In the genomic region with DNA sequence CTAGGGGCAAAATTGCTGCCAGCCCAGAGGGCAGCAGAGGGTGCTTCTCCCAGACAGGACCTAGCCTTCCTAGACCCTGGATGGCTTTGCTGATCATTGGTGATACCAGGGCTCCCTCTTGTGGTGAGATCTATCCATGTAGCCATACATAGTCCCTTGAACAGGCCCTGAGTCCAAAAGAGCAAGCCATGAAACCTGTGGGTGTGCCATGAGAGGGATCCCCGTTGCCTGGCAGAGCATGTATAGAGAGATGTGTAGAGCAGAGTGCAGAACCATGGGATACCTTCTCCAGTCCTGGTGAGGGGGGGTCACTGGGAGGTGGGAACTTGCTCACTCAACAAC, we compare ENCODE assay signal across 9 mouse cellular contexts. TPM values are rescaled to one million over a fixed set of nuclear protein-coding genes. Genes with fewer than 3 reads are reported as not detected.
DNase-seq lines count a peak whose midpoint lies in the region; ATAC-seq lines count a peak whose summit lies in the region.
"Had no signal": no experiment of that assay in that cellular context is flagged by ENCODE, and none has a peak within 500 bp of the region (broad histone marks: within the 10 kb centered on the region; RNA-seq: fewer than 3 reads in every experiment).

No protein-coding gene starts in this region.

- H3K4me1 ChIP-seq in forebrain, embryonic 15.5 days = no peaks in the 10 kb centered on the region
- no peaks in the 10 kb centered on the region; the same call in none of the 2 replicates for H3K4me1 ChIP-seq in liver, embryonic 16.5 days (ENCODE audit: control insufficient read depth, low read depth, low read length)
- no peaks in the 10 kb centered on the region for H3K4me1 ChIP-seq in neural tube, embryonic 13.5 days (replicated peaks)

- H3K9ac ChIP-seq in forebrain, embryonic 15.5 days (replicated peaks) = no peak overlapping the region
- no peak overlapping the region; the same call in 1 of the 2 replicates for H3K9ac ChIP-seq in liver, embryonic 16.5 days (ENCODE audit: low read depth, low read length)
- H3K9ac ChIP-seq in neural tube, embryonic 13.5 days = no peak overlapping the region

- H3K27ac ChIP-seq in forebrain, embryonic 15.5 days (replicated peaks) = no peak overlapping the region
- no peak overlapping the region for H3K27ac ChIP-seq in liver, embryonic 16.5 days (ENCODE audit: low read length)
- no peak overlapping the region for H3K27ac ChIP-seq in neural tube, embryonic 13.5 days (replicated peaks)

- no peak overlapping the region for H3K4me2 ChIP-seq in forebrain, embryonic 15.5 days (replicated peaks)
- H3K4me2 ChIP-seq in liver, embryonic 16.5 days (ENCODE audit: low read depth, low read length) = peak overlapping the region; percentile 45
- no peak overlapping the region for H3K4me2 ChIP-seq in neural tube, embryonic 13.5 days

- peak; percentile 85 for ATAC-seq in forebrain, embryonic 15.5 days (replicated peaks)
- peak; percentile 60 for ATAC-seq in liver, embryonic 16.5 days (ENCODE audit: low read depth)
- peak; percentile 87 for ATAC-seq in neural tube, embryonic 13.5 days (ENCODE audit: low read depth)

- no peaks in the 10 kb centered on the region for H3K9me3 ChIP-seq in forebrain, embryonic 15.5 days
- H3K9me3 ChIP-seq in liver, embryonic 16.5 days (replicated peaks; ENCODE audit: control insufficient read depth, low read length) = no peaks in the 10 kb centered on the region
- no peaks in the 10 kb centered on the region for H3K9me3 ChIP-seq in neural tube, embryonic 13.5 days
- H3K9me3 ChIP-seq: megakaryocyte, embryonic 14.5 days had no signal

- 11% methylated on average over 1 of the region's 1 CpGs for WGBS in forebrain, embryonic 15.5 days
- WGBS in liver, embryonic 16.5 days (ENCODE audit: insufficient replicate concordance) = 0% methylated on average over 1 of the region's 1 CpGs
- WGBS in neural tube, embryonic 13.5 days = 38% methylated on average over 1 of the region's 1 CpGs

- H3K27me3 ChIP-seq in forebrain, embryonic 15.5 days = no peaks in the 10 kb centered on the region
- H3K27me3 ChIP-seq in liver, embryonic 16.5 days (ENCODE audit: control insufficient read depth, insufficient read depth, low read depth, low read length) = no peaks in the 10 kb centered on the region
- H3K27me3 ChIP-seq in neural tube, embryonic 13.5 days = no peaks in the 10 kb centered on the region

- DNase-seq in MN1 (ENCODE audit: low spot score) = peak; percentile 88
- DNase-seq in cerebellum, adult 11-12 months = peak; percentile 49
- DNase-seq in heart, postnatal 4 days = peak; percentile 88
- peak; percentile 93 for DNase-seq in layer of hippocampus, adult 11-12 months (ENCODE audit: low spot score)
- DNase-seq in testis, postnatal 10 days (ENCODE audit: low spot score) = peak; percentile 81

- no peak overlapping the region for H3K4me3 ChIP-seq in forebrain, embryonic 15.5 days
- peak overlapping the region; percentile 48 for H3K4me3 ChIP-seq in liver, embryonic 16.5 days (ENCODE audit: low read depth, low read length)
- H3K4me3 ChIP-seq in neural tube, embryonic 13.5 days = no peak overlapping the region

- H3K36me3 ChIP-seq in forebrain, embryonic 15.5 days = no peaks in the 10 kb centered on the region
- no peaks in the 10 kb centered on the region for H3K36me3 ChIP-seq in liver, embryonic 16.5 days (ENCODE audit: control insufficient read depth, insufficient read depth)
- H3K36me3 ChIP-seq in neural tube, embryonic 13.5 days = no peaks in the 10 kb centered on the region

RNA-seq across cellular contexts. Expression of a gene that starts 1.8 kb away (rescaled TPM):
- polyA plus RNA-seq in forebrain, embryonic 15.5 days (2015; fragmentation: Nextera tagmentation; extraction: Ambion mirVana) = 0.69 and 0.75 TPM in 2 replicates
- 1 to 10 TPM; 2.3 to 3.1 TPM for total RNA-seq in heart, postnatal 4 days (2021)
- polyA plus RNA-seq in liver, embryonic 16.5 days (2015; fragmentation: Nextera tagmentation; extraction: Ambion mirVana) = 214 and 277 TPM in 2 replicates
- polyA plus RNA-seq in neural tube, embryonic 13.5 days (2015; fragmentation: Nextera tagmentation; extraction: Ambion mirVana) = 0.84 TPM in 1 of 2 replicates, not detected in the other

RNA-seq across cellular contexts. Expression of a gene that starts 13.5 kb away (rescaled TPM):
- 7.2 and 7.9 TPM in 2 replicates for polyA plus RNA-seq in forebrain, embryonic 15.5 days (2015; fragmentation: Nextera tagmentation; extraction: Ambion mirVana)
- 10 to 100 TPM; 28.1 to 28.5 TPM for total RNA-seq in heart, postnatal 4 days (2021)
- 0.08 and 0.19 TPM in 2 replicates for polyA plus RNA-seq in liver, embryonic 16.5 days (2015; fragmentation: Nextera tagmentation; extraction: Ambion mirVana)
- 3.7 and 4.5 TPM in 2 replicates for polyA plus RNA-seq in neural tube, embryonic 13.5 days (2015; fragmentation: Nextera tagmentation; extraction: Ambion mirVana)

Comparison
In these comparisons a context has a peak if more than half of its experiments do, and no peak if none do; other contexts are left out.
1. RNA of a gene that starts 1.8 kb away (polyA plus RNA-seq): 214 to 277 TPM in liver, embryonic 16.5 days; 0.84 TPM in neural tube, embryonic 13.5 days and 0.69 to 0.75 TPM in forebrain, embryonic 15.5 days; every median in the first group is over 100 times any median in the second.
2. Peak in every context shown above with its lines, with median percentiles within 50 percentile points of each other: DNase-seq and ATAC-seq.